Mouse (Mus musculus): Measurements from ENCODE around the gene Btbd35f27. TPM values are rescaled to one million over a fixed set of nuclear protein-coding genes. Genes with fewer than 3 reads are reported as not detected.
"Not testable (repeated sequence)": the region's sequence is repeated elsewhere in the genome, so short reads cannot be mapped to it uniquely, and the experiment has no call there.

Btbd35f27 gene
- polyA plus RNA-seq (2014; fragmentation: Nextera tagmentation; extraction: Ambion mirVana): not detected in 2 replicates

- H3K27me3 ChIP-seq (ENCODE audit: control insufficient read depth, insufficient read depth, low read length); H3K4me1 ChIP-seq (ENCODE audit: control insufficient read depth, insufficient read depth, low read length); H3K9me3 ChIP-seq (replicated peaks; ENCODE audit: control insufficient read depth, low read length); DNase-seq (ENCODE audit: low spot score); H3K4me2 ChIP-seq (ENCODE audit: low read depth, low read length); ATAC-seq (replicated peaks; ENCODE audit: insufficient number of reproducible peaks, low FRiP score, low TSS enrichment, low read depth); H3K36me3 ChIP-seq (replicated peaks; ENCODE audit: control insufficient read depth, insufficient read depth, low read depth, low read length); H3K9ac ChIP-seq (replicated peaks; ENCODE audit: low read length); H3K4me3 ChIP-seq (ENCODE audit: low read depth, low read length); H3K27ac ChIP-seq (replicated peaks; ENCODE audit: low read depth, low read length): not testable (repeated sequence)
- 87% methylated on average over 1 of the region's 3 CpGs for WGBS
Observed at GRCm38 (mm10) chrX:4951835-4952234, at the start of gene Btbd35f27. TSS of gene Btbd35f27 (plus strand) at chrX:4952135.

Other genes with a start within 250 kb of the Btbd35f27 start
- gene Btbd35f4, start 151.6 kb upstream of the Btbd35f27 start, polyA plus RNA-seq (2014; fragmentation: Nextera tagmentation; extraction: Ambion mirVana): not detected in 2 replicates